Mouse (Mus musculus): ENCODE data around the gene Dmbt1.
"Not testable (repeated sequence)": the region's sequence is repeated elsewhere in the genome, so short reads cannot be mapped to it uniquely, and the experiment has no call there.

The Dmbt1 gene

DNA sequence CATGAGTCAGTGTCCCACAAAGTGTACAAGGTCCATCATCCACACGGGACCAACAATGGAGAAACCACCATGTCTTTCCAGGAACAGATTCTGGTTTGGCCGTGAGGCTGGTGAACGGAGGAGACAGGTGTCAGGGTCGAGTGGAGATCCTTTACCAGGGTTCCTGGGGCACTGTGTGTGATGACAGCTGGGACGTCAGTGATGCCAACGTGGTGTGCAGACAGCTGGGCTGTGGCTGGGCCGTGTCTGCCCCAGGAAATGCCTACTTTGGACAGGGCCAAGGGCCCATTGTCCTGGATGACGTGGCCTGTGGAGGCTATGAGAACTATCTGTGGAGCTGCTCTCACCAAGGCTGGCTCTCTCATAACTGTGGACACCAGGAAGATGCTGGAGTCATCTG lies 18.0 kb downstream of the Dmbt1 start:
- in situ Hi-C loops (cut with MboI, MseI): not testable (repeated sequence)

- in situ Hi-C loops (cut with MboI, MseI): no loop called here
Observed at GRCm38 (mm10) chr7:131054808-131055370, 23.0 kb downstream of the Dmbt1 start.

DNA sequence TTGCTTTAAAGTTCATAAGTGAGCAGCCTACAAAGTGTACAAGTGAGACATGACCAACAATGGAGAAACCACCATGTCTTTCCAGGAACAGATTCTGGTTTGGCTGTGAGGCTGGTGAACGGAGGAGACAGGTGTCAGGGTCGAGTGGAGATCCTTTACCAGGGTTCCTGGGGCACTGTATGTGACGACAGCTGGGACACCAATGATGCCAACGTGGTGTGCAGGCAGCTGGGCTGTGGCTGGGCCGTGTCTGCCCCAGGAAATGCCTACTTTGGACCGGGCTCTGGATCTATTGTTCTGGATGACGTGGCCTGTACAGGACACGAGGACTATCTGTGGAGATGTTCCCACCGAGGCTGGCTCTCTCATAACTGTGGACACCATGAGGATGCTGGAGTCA lies 26.1 kb downstream of the Dmbt1 start:
- in situ Hi-C loops (cut with MboI, MseI): not testable (repeated sequence)

DNA sequence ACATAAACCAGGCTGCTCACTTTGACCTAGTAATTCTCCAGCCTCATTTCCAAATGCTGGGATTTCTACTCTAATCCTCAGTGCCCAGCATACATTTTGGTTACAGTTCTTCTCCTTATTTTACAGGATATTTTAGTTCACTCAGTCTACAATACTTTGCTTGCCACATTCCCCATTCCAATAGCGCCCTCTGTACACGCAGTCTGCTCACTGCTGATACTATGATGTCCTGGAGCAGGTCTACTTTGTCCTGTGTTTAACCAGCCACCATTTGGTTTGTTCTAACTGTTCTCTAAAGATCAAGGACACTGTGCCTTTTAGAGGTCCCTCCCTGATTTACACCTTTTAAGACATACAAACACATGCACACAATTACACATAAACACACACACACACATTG lies 28.0 kb downstream of the Dmbt1 start:
- in situ Hi-C loops (cut with MboI, MseI): not testable (repeated sequence)

GRCm38 (mm10) chr7:131062541-131062940 lies 30.7 kb downstream of the Dmbt1 start:
- in situ Hi-C loops (cut with MboI, MseI): no loop called here

GRCm38 (mm10) chr7:131068191-131068590 lies 36.3 kb downstream of the Dmbt1 start:
- in situ Hi-C loops (cut with MboI, MseI): not testable (repeated sequence)

- in situ Hi-C loops (cut with MboI, MseI): loop anchor here (10.0 kb wide), 1 partner anchor 289 kb away; no protein-coding TSS in a partner anchor
Observed at GRCm38 (mm10) chr7:131073476-131073875, 41.6 kb downstream of the Dmbt1 start.

DNA sequence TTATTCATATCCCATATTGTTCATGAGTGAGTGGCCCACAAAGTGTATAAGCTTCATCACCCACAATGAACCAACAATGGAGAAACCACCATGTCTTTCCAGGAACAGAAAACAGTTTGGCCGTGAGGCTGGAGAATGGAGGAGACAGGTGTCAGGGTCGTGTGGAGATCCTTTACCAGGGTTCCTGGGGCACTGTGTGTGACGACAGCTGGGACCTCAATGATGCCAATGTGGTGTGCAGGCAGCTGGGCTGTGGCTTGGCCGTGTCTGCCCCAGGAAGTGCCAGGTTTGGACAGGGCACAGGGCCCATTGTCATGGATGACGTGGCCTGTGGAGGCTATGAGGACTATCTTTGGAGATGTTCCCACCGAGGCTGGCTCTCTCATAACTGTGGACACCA lies 42.2 kb downstream of the Dmbt1 start:
- in situ Hi-C loops (cut with MboI, MseI): loop anchor here (10.0 kb wide), 1 partner anchor 289 kb away; no protein-coding TSS in a partner anchor

DNA sequence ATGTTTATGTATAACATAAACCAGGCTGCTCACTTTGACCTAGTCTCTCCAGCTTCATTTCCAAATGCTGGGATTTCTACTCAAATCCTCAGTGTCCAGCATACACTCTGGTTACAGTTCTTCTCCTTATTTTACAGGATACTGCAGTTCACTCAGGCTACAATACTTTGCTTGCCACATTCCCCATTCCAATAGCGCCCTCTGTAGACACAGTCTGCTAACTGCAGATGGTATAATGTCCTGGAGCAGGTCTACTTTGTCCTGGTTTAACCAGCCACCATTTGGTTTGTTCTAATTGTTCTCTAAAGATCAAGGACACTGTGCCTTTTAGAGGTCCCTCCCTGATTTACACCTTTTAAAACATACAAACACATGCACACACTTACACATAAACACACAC lies 44.1 kb downstream of the Dmbt1 start:
- in situ Hi-C loops (cut with MboI, MseI): loop anchor here (10.0 kb wide), 1 partner anchor 291 kb away; no protein-coding TSS in a partner anchor

DNA sequence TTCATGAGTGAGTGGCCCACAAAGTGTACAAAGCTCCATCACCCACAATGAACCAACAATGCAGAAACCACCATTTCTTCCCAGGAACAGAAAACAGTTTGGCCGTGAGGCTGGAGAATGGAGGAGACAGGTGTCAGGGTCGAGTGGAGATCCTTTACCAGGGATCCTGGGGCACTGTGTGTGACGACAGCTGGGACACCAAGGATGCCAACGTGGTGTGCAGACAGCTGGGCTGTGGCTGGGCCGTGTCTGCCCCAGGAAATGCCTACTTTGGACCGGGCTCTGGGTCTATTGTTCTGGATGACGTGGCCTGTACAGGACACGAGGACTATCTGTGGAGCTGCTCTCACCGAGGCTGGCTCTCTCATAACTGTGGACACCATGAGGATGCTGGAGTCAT lies 50.5 kb downstream of the Dmbt1 start:
- in situ Hi-C loops (cut with MboI, MseI): not testable (repeated sequence)

GRCm38 (mm10) chr7:131112486-131112885 lies 80.6 kb downstream of the Dmbt1 start:
- in situ Hi-C loops (cut with MboI, MseI): no loop called here

GRCm38 (mm10) chr7:131113676-131114075 lies 81.8 kb downstream of the Dmbt1 start:
- in situ Hi-C loops (cut with MboI, MseI): no loop called here

GRCm38 (mm10) chr7:131114434-131114833 lies 82.6 kb downstream of the Dmbt1 start:
- in situ Hi-C loops (cut with MboI, MseI): no loop called here

DNA sequence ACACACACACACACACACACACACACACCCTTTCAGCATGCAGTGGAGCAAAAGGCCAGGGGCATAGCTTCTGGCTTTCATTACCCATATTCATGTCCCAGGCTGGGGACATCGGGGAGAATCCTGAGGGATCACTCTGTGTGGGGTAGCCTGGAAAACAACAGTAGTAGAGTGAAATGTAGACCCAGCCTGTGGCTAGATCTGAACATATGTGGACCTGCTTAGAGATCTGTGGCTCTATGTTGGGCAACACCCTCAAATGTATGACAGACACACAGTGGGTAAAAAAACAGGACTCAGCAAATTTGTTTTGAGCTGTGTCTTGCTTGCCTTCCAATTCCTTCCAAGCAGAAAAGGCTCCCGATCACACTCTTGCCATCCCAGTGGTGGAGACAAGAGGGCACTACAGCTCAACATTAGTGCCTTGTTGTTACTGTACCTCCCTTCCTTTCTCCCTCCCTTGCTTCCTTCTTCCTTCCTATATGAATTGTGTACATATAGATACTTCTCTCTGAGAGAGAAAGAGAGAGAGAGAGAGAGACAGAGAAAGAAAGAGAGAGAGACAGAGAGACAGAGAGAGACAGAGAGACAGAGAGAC lies 90.5 kb downstream of the Dmbt1 start:
- in situ Hi-C loops (cut with MboI, MseI): no loop called here

DNA sequence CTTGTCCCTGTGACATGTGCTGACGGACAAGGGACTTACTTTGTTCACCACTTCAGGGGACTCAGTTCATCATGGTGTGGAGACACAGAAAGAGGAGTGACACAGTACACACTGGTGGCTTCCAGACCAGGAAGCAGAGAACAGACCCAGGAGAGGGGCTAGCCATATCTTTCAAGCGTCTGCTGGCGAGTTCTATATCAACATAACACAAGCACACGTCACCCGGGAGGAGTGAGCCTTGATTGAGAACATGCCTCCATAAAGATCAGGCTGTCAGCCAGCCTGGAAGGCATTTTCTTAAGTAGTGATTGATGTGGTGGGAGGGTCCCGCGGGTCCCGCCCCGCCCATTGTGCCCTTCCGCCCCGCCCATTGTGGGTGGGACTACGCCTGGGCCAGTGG lies 98.2 kb downstream of the Dmbt1 start:
- in situ Hi-C loops (cut with MboI, MseI): no loop called here

DNA sequence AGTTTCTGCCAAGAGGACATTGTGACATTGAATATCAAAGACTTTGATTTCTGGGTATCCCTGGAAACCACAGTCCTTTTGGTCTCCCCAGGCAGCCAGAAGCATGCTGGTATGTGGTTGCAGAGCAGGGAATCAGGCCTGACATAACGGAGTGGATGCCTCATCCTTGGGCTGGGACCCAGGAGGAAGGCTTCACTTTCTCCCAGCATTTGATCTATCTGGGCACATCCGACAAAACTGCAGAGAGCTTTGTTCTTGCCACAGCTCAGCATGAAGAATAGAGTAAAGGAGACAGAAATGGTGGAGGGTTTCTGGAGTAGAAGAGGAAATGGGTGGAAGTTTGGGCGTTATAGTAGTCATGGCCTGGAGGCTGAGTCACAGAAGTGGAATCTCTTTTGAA lies 101.3 kb downstream of the Dmbt1 start:
- in situ Hi-C loops (cut with MboI, MseI): no loop called here

DNA sequence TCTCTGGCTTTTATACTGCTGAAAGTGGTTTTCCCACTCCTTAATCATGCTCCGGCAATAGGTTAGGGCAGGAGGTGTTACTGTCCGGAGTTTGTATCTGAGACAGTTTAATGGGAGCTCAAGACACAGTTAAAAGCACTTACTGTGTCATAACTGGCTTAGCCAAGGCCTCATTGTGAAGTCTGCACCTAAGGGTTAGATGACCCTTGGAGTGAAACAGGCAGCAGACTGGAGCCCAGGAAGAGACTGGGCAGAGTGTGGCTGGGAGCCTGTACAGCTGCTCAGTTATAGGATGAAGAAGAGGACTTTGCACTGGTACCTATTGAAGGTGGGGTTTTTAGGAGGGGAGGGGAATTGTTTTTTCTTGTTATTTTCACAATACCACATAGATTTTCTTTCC lies 114.4 kb downstream of the Dmbt1 start, which contains the start of gene 4933402N03Rik:
TSS of gene 4933402N03Rik (minus strand) at position 101 of the 400 bp plus-strand sequence.
- in situ Hi-C loops (cut with MboI, MseI): loop anchor here (10.0 kb wide), 1 partner anchor 949 kb away; no protein-coding TSS in a partner anchor

DNA sequence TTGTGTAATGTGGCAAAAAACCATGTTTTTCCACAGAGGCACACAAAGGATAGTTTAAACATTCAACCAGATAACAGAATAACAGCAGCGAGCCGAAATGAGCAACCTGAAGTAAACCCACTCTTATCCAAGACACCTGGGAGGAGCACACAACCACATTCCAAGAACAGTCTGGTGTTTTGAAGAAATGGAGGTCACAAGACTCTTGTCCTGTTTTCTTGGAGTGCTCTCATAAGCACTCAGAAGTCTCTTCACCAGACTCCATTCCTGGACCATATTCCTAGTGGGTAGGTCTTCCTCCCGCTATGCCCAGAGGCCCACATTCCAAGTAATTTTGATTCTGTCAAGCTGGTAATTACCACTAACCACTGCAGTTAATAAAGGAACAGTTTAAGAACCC lies 118.3 kb downstream of the Dmbt1 start:
- in situ Hi-C loops (cut with MboI, MseI): loop anchor here (10.0 kb wide), 1 partner anchor 485 kb away; no protein-coding TSS in a partner anchor

GRCm38 (mm10) chr7:131153044-131153443 lies 121.2 kb downstream of the Dmbt1 start:
- in situ Hi-C loops (cut with MboI, MseI): loop anchor here (10.0 kb wide), 1 partner anchor 482 kb away; no protein-coding TSS in a partner anchor

DNA sequence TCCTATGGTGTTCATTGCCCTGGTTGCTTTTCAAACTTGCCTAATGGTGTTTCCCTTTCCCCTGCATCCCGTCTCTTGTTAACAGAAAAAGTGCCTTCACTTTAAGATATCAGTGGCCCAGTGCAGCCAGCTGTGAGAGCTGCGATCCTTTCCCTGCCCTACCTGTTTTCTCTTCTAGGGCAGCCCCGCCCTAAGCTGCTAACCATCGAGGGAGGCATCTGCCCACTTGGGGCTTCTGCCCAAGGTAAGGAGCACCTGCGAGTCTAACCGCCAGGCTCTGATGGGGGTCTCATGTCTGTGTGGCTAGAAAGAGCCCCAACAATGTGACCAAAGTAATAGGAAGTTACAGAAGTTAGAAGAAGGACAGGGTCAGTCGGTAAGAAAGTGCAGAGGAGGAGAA lies 130.4 kb downstream of the Dmbt1 start:
- in situ Hi-C loops (cut with MboI, MseI): no loop called here

GRCm38 (mm10) chr7:131167771-131168170 lies 135.9 kb downstream of the Dmbt1 start:
- in situ Hi-C loops (cut with MboI, MseI): no loop called here

DNA sequence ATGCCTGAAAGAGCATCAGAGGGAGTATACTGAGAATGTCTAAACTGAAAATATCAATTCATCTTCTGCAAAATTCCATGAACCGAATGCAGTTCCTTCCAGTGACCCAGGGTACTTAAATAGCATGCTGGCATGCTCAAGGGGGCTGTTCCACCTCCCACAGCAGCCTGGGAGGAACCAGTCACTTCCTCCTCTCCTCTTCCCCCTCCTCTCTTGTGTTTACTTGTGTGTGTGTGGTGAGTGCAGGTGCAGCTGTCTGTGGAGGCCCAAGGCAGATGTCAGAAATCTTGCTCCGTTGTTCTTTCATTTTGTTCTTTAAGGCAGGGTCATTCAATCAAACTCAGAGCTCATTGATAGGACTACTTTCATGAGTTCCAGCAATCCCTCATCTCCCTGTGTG lies 137.2 kb downstream of the Dmbt1 start:
- in situ Hi-C loops (cut with MboI, MseI): no loop called here

Data from T-helper 1 cell (primary cell).